Mouse (Mus musculus) G1E (cell line): ENCODE measurements around the gene Hypm.

Experiments
- CTCF ChIP-seq: IDR thresholded peaks from 2 replicates; pipeline ENCODE4 v1.5.1; 2012; ENCODE audit warnings: low read depth, low read length, inconsistent platforms, mixed read lengths
- GATA1 ChIP-seq: IDR thresholded peaks from 2 replicates; pipeline ENCODE4 v1.6.1; 2012; ENCODE audit warnings: borderline replicate concordance, low read length, inconsistent platforms, mixed read lengths
- GATA2 ChIP-seq: IDR thresholded peaks from 2 replicates; pipeline ENCODE4 v1.6.1; 2012; ENCODE audit warnings: low read depth, low read length, inconsistent platforms, borderline replicate concordance
- POLR2AphosphoS5 ChIP-seq: IDR thresholded peaks from 2 replicates; pipeline ENCODE4 v1.6.1; 2012; ENCODE audit warnings: low read depth, low read length, inconsistent platforms; ENCODE audit not compliant: insufficient replicate concordance
- TAL1 ChIP-seq: conservative IDR thresholded peaks from 2 replicates; pipeline ENCODE4 v1.6.1; 2012; ENCODE audit warnings: low read depth, low read length, inconsistent platforms, mixed read lengths

- TF ChIP-seq CTCF = no peak
- no peak for TF ChIP-seq GATA1
- no peak for TF ChIP-seq POLR2AphosphoS5
- TF ChIP-seq TAL1 = no peak
- TF ChIP-seq GATA2 = no peak
These were observed 28.8 kb downstream of the Hypm start for GRCm38 (mm10) chrX:9875519-9875918.
